Mouse (Mus musculus): Measurements from ENCODE around the gene Fam120a. TPM values are rescaled to one million over a fixed set of nuclear protein-coding genes. Genes with fewer than 3 reads are reported as not detected.
A peak's percentile ranks its signal among the peaks of the same experiment; 100 is the strongest.

Fam120a gene
- polyA plus RNA-seq, 1 experiment from 2014 or later = 38.0 TPM

- Histone ChIP-seq H3K9ac (ENCODE audit: low read depth, low read length) (no peak overlapping the region), H3K4me3 (ENCODE audit: low read depth, low read length) (no peak overlapping the region), H3K9me3 (ENCODE audit: control insufficient read depth, low read length) (no peaks in the 10 kb centered on the region), H3K27me3 (replicated peaks; ENCODE audit: control insufficient read depth, insufficient read depth, low read length) (no peaks in the 10 kb centered on the region), H3K4me1 (replicated peaks; ENCODE audit: control insufficient read depth, insufficient read depth, low read length) (peaks cover 12% of the 10 kb centered on the region), H3K36me3 (ENCODE audit: control insufficient read depth, insufficient read depth, low read length) (peaks cover 4% of the 10 kb centered on the region; the same call in 1 of the 2 replicates), H3K27ac (ENCODE audit: low read depth, low read length) (no peak overlapping the region), H3K4me2 (no peak overlapping the region; the same call in 1 of the 2 replicates)
- WGBS = 56% methylated on average over 5 of the region's 5 CpGs
- ATAC-seq (replicated peaks; ENCODE audit: low FRiP score) (no peak), DNase-seq (ENCODE audit: low spot score) (no peak)
Measured at GRCm38 (mm10) chr13:48971033-48971432, 3.2 kb upstream of the Fam120a start.

DNA sequence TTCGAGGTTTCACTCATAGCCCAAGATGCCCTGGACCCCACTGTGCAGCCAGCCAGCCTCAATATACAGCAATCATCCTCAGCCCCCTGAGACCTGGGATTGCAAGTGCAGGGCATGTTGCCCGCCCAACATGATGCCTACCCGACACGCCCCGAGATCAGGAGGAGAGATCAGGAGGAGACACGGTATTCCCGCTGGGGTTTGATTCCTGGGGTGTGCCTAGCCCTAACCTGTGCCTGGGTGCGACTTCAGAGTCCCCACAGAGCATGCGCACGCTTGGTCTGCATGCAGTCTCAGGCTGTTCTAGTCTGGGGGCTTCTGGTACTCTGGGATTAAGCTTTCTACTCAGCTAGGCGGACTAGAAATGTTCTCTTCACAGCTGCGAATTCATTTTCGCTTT lies 2.7 kb upstream of the Fam120a start:
- 84% methylated on average over 13 of the region's 13 CpGs for WGBS
- ATAC-seq (replicated peaks; ENCODE audit: low FRiP score) = no peak
- Histone ChIP-seq H3K4me3 (ENCODE audit: low read depth, low read length) (no peak overlapping the region), H3K27ac (ENCODE audit: low read depth, low read length) (no peak overlapping the region), H3K9ac (ENCODE audit: low read depth, low read length) (0 out of 2 replicates have a peak overlapping the region, but pooled peaks have one; percentile 17), H3K9me3 (ENCODE audit: control insufficient read depth, low read length) (no peaks in the 10 kb centered on the region), H3K4me2 (peak overlapping the region; percentile 1), H3K27me3 (replicated peaks; ENCODE audit: control insufficient read depth, insufficient read depth, low read length) (no peaks in the 10 kb centered on the region), H3K36me3 (ENCODE audit: control insufficient read depth, insufficient read depth, low read length) (peaks cover 4% of the 10 kb centered on the region; the same call in 1 of the 2 replicates), H3K4me1 (replicated peaks; ENCODE audit: control insufficient read depth, insufficient read depth, low read length) (peaks cover 12% of the 10 kb centered on the region)
- no peak for DNase-seq (ENCODE audit: low spot score)

GRCm38 (mm10) chr13:48968750-48969088 lies 902 bp upstream of the Fam120a start:
- DNase-seq (ENCODE audit: low spot score) (no peak), ATAC-seq (replicated peaks; ENCODE audit: low FRiP score) (peak; percentile 25; the same call in 1 of the 2 replicates)
- Histone ChIP-seq H3K9me3 (ENCODE audit: control insufficient read depth, low read length) (no peaks in the 10 kb centered on the region), H3K4me1 (replicated peaks; ENCODE audit: control insufficient read depth, insufficient read depth, low read length) (peaks cover 29% of the 10 kb centered on the region), H3K4me2 (peak overlapping the region; percentile 78), H3K36me3 (ENCODE audit: control insufficient read depth, insufficient read depth, low read length) (peaks cover 8% of the 10 kb centered on the region; the same call in 1 of the 2 replicates), H3K9ac (ENCODE audit: low read depth, low read length) (peak overlapping the region; percentile 100), H3K4me3 (ENCODE audit: low read depth, low read length) (peak overlapping the region; percentile 100), H3K27ac (ENCODE audit: low read depth, low read length) (peak overlapping the region; percentile 98), H3K27me3 (replicated peaks; ENCODE audit: control insufficient read depth, insufficient read depth, low read length) (no peaks in the 10 kb centered on the region)
- 9% methylated on average over 7 of the region's 7 CpGs for WGBS

DNA sequence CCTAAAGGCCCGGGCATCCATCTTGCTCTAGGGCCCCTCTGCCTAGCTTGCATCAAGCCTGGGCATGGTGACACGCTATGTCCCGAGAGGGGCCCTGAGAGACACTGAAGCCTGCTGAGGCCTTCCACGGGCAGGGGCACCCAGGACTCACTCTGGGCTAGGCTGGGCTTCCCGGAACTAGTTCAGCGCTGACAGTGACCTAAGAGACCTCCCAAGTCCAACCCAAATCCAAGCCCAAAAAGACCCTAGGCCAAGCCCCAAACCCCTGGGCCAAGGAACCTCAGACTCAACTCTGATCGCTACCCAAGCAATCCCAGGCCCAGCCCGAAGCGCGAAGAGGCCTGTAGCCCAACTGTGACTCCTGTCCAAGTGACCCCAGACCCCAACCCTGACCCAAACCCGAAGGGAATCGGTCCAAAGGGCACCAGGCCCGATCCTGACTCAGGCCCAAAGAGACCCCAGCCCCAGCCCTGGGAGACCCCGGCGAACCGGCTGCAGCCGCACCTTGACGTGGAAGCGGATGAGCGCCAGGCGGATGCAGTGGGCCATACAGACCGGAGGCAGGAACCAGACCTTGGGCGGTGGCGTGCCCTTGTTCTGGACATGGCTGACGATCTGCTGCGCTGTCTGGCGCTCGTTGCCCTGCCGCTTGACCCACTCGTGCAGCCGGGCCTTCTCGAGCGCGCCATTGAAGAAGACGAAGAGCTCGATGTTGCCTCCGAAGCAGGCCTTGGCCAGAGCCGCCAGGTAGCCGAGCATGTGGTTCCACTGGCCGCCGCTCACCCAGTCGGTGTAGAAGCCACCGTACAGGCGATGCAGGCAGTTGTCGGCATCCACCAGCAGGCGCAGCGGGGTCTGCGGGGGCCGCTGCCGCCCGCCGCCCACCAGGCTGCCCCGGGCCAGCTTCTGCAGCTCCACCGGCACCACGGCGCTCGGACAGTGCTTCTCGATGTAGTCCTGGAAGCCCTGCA lies 681 bp downstream of the Fam120a start:
- H3K4me1 ChIP-seq (replicated peaks; ENCODE audit: control insufficient read depth, insufficient read depth, low read length) = peaks cover 40% of the 10 kb centered on the region
- H3K27me3 ChIP-seq (replicated peaks; ENCODE audit: control insufficient read depth, insufficient read depth, low read length) = no peaks in the 10 kb centered on the region
- peak overlapping the region; percentile 100 for H3K4me3 ChIP-seq (ENCODE audit: low read depth, low read length)
- peak overlapping the region; percentile 98 for H3K27ac ChIP-seq (ENCODE audit: low read depth, low read length)
- H3K9me3 ChIP-seq (ENCODE audit: control insufficient read depth, low read length) = no peaks in the 10 kb centered on the region
- H3K4me2 ChIP-seq = peak overlapping the region; percentile 96
- ATAC-seq (replicated peaks; ENCODE audit: low FRiP score) (no peak), DNase-seq (ENCODE audit: low spot score) (peak; percentile 70)
- H3K36me3 ChIP-seq (ENCODE audit: control insufficient read depth, insufficient read depth, low read length) = peaks cover 8% of the 10 kb centered on the region; the same call in 1 of the 2 replicates
- H3K9ac ChIP-seq (ENCODE audit: low read depth, low read length) = peak overlapping the region; percentile 100
- WGBS = under 1% methylated on average over 58 of the region's 58 CpGs

GRCm38 (mm10) chr13:48965559-48966525 lies 2.0 kb downstream of the Fam120a start:
- Histone ChIP-seq H3K27me3 (replicated peaks; ENCODE audit: control insufficient read depth, insufficient read depth, low read length) (no peaks in the 10 kb centered on the region), H3K36me3 (ENCODE audit: control insufficient read depth, insufficient read depth, low read length) (peaks cover 8% of the 10 kb centered on the region; the same call in 1 of the 2 replicates), H3K4me2 (peak overlapping the region; percentile 96), H3K27ac (ENCODE audit: low read depth, low read length) (peak overlapping the region; percentile 98), H3K4me3 (ENCODE audit: low read depth, low read length) (peak overlapping the region; percentile 100), H3K4me1 (replicated peaks; ENCODE audit: control insufficient read depth, insufficient read depth, low read length) (peaks cover 40% of the 10 kb centered on the region), H3K9ac (ENCODE audit: low read depth, low read length) (peak overlapping the region; percentile 100), H3K9me3 (ENCODE audit: control insufficient read depth, low read length) (no peaks in the 10 kb centered on the region)
- peak; percentile 58 for DNase-seq (ENCODE audit: low spot score)
- ATAC-seq (replicated peaks; ENCODE audit: low FRiP score) = peak; percentile 55
- WGBS = 13% methylated on average over 7 of the region's 7 CpGs

GRCm38 (mm10) chr13:48964850-48965249 lies 3.0 kb downstream of the Fam120a start:
- Histone ChIP-seq H3K4me1 (replicated peaks; ENCODE audit: control insufficient read depth, insufficient read depth, low read length) (peaks cover 35% of the 10 kb centered on the region), H3K4me3 (ENCODE audit: low read depth, low read length) (peak overlapping the region; percentile 100), H3K9ac (ENCODE audit: low read depth, low read length) (peak overlapping the region; percentile 100), H3K27ac (ENCODE audit: low read depth, low read length) (0 out of 2 replicates have a peak overlapping the region, but pooled peaks have one; percentile 98), H3K4me2 (peak overlapping the region; percentile 96), H3K36me3 (ENCODE audit: control insufficient read depth, insufficient read depth, low read length) (peaks cover 4% of the 10 kb centered on the region; the same call in 1 of the 2 replicates), H3K9me3 (ENCODE audit: control insufficient read depth, low read length) (no peaks in the 10 kb centered on the region), H3K27me3 (replicated peaks; ENCODE audit: control insufficient read depth, insufficient read depth, low read length) (no peaks in the 10 kb centered on the region)
- DNase-seq (ENCODE audit: low spot score) = no peak
- WGBS = 62% methylated on average over 4 of the region's 4 CpGs
- ATAC-seq (replicated peaks; ENCODE audit: low FRiP score) = no peak

GRCm38 (mm10) chr13:48963111-48963510 lies 4.7 kb downstream of the Fam120a start:
- WGBS = 83% methylated on average over 1 of the region's 1 CpGs
- Histone ChIP-seq H3K4me3 (ENCODE audit: low read depth, low read length) (0 out of 2 replicates have a peak overlapping the region, but pooled peaks have one; percentile 13), H3K27me3 (replicated peaks; ENCODE audit: control insufficient read depth, insufficient read depth, low read length) (no peaks in the 10 kb centered on the region), H3K4me2 (peak overlapping the region; percentile 56), H3K27ac (ENCODE audit: low read depth, low read length) (peak overlapping the region; percentile 64), H3K9me3 (ENCODE audit: control insufficient read depth, low read length) (no peaks in the 10 kb centered on the region), H3K4me1 (replicated peaks; ENCODE audit: control insufficient read depth, insufficient read depth, low read length) (peaks cover 38% of the 10 kb centered on the region), H3K36me3 (ENCODE audit: control insufficient read depth, insufficient read depth, low read length) (peaks cover 4% of the 10 kb centered on the region; the same call in 1 of the 2 replicates), H3K9ac (ENCODE audit: low read depth, low read length) (no peak overlapping the region)
- no peak for DNase-seq (ENCODE audit: low spot score)
- ATAC-seq (replicated peaks; ENCODE audit: low FRiP score) = no peak

DNA sequence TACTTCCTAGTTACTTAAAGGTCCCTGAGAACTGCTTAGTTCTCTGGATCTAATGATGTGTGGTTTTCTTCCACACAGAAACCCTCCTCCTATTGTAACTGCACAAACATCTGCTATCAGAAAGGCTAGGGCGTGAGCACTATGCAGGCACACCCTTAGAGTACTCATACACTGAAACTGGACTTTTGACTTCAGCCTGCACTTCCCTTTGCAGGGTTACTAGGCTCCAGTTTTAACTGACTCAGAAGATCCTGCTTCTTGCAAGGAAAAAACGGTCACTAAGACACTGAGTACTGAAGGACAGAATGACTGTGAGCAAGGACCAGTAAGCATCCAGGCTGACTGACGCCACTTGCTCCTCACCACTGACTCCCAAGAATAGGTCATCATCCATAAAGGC lies 5.3 kb downstream of the Fam120a start:
- Histone ChIP-seq H3K4me3 (ENCODE audit: low read depth, low read length) (0 out of 2 replicates have a peak overlapping the region, but pooled peaks have one; percentile 13), H3K27ac (ENCODE audit: low read depth, low read length) (peak overlapping the region; percentile 64), H3K4me1 (replicated peaks; ENCODE audit: control insufficient read depth, insufficient read depth, low read length) (peaks cover 38% of the 10 kb centered on the region), H3K9me3 (ENCODE audit: control insufficient read depth, low read length) (no peaks in the 10 kb centered on the region), H3K9ac (ENCODE audit: low read depth, low read length) (peak overlapping the region; percentile 18; the same call in 1 of the 2 replicates), H3K36me3 (ENCODE audit: control insufficient read depth, insufficient read depth, low read length) (peaks cover 4% of the 10 kb centered on the region; the same call in 1 of the 2 replicates), H3K27me3 (replicated peaks; ENCODE audit: control insufficient read depth, insufficient read depth, low read length) (no peaks in the 10 kb centered on the region), H3K4me2 (peak overlapping the region; percentile 56)
- DNase-seq (ENCODE audit: low spot score) (no peak), ATAC-seq (replicated peaks; ENCODE audit: low FRiP score) (peak; percentile 63)
- 49% methylated on average over 3 of the region's 3 CpGs for WGBS
